Mouse (Mus musculus) right cerebral cortex, adult 2 months (tissue): ENCODE results near the gene Zfp560.
"Not testable (repeated sequence)": the region's sequence is repeated elsewhere in the genome, so short reads cannot be mapped to it uniquely, and the experiment has no call there.

ENCODE experiments used
- DNase-seq, 2 experiments: peaks; one replicate each; pipeline ENCODE4 v3.0.0; 2021 to 2022; ENCODE audit warnings: low spot score in 2 of 2

Gene Zfp560

GRCm38 (mm10) chr9:20384532-20385342, at the start of gene Zfp560:
Zfp560 (minus strand) TSS chr9:20385177.
- peak; percentile 86 to 92 for DNase-seq

- no peak for DNase-seq
Measured at GRCm38 (mm10) chr9:20430004-20430403, 45.0 kb upstream of the Zfp560 start.

- DNase-seq, result no peak
Measured at GRCm38 (mm10) chr9:20411460-20411859, 26.5 kb upstream of the Zfp560 start.

- DNase-seq, result no peak
Measured at GRCm38 (mm10) chr9:20409319-20409718, 24.3 kb upstream of the Zfp560 start.

- no peak for DNase-seq
Measured at GRCm38 (mm10) chr9:20385343-20385703, 346 bp upstream of the Zfp560 start.

- no peak for DNase-seq
Measured at GRCm38 (mm10) chr9:20383659-20384058, 1.3 kb downstream of the Zfp560 start.

- no peak for DNase-seq
Measured at GRCm38 (mm10) chr9:20374712-20375111, 10.3 kb downstream of the Zfp560 start.

GRCm38 (mm10) chr9:20367311-20367710, 17.7 kb downstream of the Zfp560 start:
- no peak for DNase-seq

GRCm38 (mm10) chr9:20348501-20348900, 36.5 kb downstream of the Zfp560 start:
- no peak for DNase-seq

GRCm38 (mm10) chr9:20335994-20336393, 49.0 kb downstream of the Zfp560 start, which contains the start of gene Olfr18:
Olfr18 (minus strand) TSS chr9:20336094.
- no peak for DNase-seq

GRCm38 (mm10) chr9:20298232-20298631, 86.7 kb downstream of the Zfp560 start, which contains the start of gene Olfr873:
Olfr873 (plus strand) TSS chr9:20298532.
- no peak for DNase-seq

- DNase-seq, result not testable (repeated sequence)
Measured at GRCm38 (mm10) chr9:20295562-20295961, 89.4 kb downstream of the Zfp560 start.
